Mouse (Mus musculus): Measurements from ENCODE around the gene Zfp663. TPM values are rescaled to one million over a fixed set of nuclear protein-coding genes. Genes with fewer than 3 reads are reported as not detected.
A peak's percentile ranks its signal among the peaks of the same experiment; 100 is the strongest.

The Zfp663 gene
- polyA plus RNA-seq, 1 experiment from 2014 or later, result 0.39 TPM

GRCm38 (mm10) chr2:165370348-165370747 is 1.8 kb upstream of the Zfp663 start:
- Histone ChIP-seq H3K9me3 (ENCODE audit: control insufficient read depth, low read length) (no peaks in the 10 kb centered on the region), H3K4me2 (ENCODE audit: low read length) (no peak overlapping the region), H3K9ac (ENCODE audit: low read length) (no peak overlapping the region), H3K36me3 (ENCODE audit: control insufficient read depth, insufficient read depth, low read length) (0 out of 2 replicates have a peak, but pooled peaks cover 3% of the 10 kb centered on the region), H3K27me3 (ENCODE audit: control insufficient read depth, insufficient read depth, low read length) (peaks cover 34% of the 10 kb centered on the region), H3K4me1 (ENCODE audit: control insufficient read depth in 2 of 2, insufficient read depth in 2 of 2, low read length in 2 of 2) (peaks cover 0 to 8% of the 10 kb centered on the region in 2 experiments; a peak in 3 of 4 replicates), H3K4me3 (ENCODE audit: control insufficient read depth in 1 of 2, insufficient read depth in 1 of 2, low read depth in 1 of 2, low read length in 2 of 2) (no peak overlapping the region), H3K27ac (replicated peaks in 1 of 2; ENCODE audit: control insufficient read depth in 1 of 2, insufficient read depth in 1 of 2, low read depth in 2 of 2, low read length in 2 of 2) (no peak overlapping the region)
- WGBS, result 65% methylated on average over 3 of the region's 3 CpGs
- ATAC-seq (ENCODE audit: insufficient number of reproducible peaks, insufficient read depth, low FRiP score, low read depth), result no peak

GRCm38 (mm10) chr2:165367868-165368439 is 575 bp downstream of the Zfp663 start:
- Histone ChIP-seq H3K4me3 (ENCODE audit: control insufficient read depth in 1 of 2, insufficient read depth in 1 of 2, low read depth in 1 of 2, low read length in 2 of 2) (0 out of 4 replicates have a peak overlapping the region, but pooled peaks have one; percentile 0 to 14), H3K27me3 (ENCODE audit: control insufficient read depth, insufficient read depth, low read length) (peaks cover 44% of the 10 kb centered on the region), H3K9me3 (ENCODE audit: control insufficient read depth, low read length) (no peaks in the 10 kb centered on the region), H3K4me1 (ENCODE audit: control insufficient read depth in 2 of 2, insufficient read depth in 2 of 2, low read length in 2 of 2) (peaks cover 2 to 8% of the 10 kb centered on the region in 2 experiments; a peak in 3 of 4 replicates), H3K4me2 (ENCODE audit: low read length) (peak overlapping the region; percentile 39), H3K36me3 (ENCODE audit: control insufficient read depth, insufficient read depth, low read length) (no peaks in the 10 kb centered on the region), H3K9ac (ENCODE audit: low read length) (no peak overlapping the region), H3K27ac (replicated peaks in 1 of 2; ENCODE audit: control insufficient read depth in 1 of 2, insufficient read depth in 1 of 2, low read depth in 2 of 2, low read length in 2 of 2) (no peak overlapping the region)
- 7% methylated on average over 12 of the region's 13 CpGs for WGBS
- no peak for ATAC-seq (ENCODE audit: insufficient number of reproducible peaks, insufficient read depth, low FRiP score, low read depth)

GRCm38 (mm10) chr2:165367047-165367520 is 1.4 kb downstream of the Zfp663 start:
- no peak overlapping the region for H3K27ac ChIP-seq (replicated peaks in 1 of 2; ENCODE audit: control insufficient read depth in 1 of 2, insufficient read depth in 1 of 2, low read depth in 2 of 2, low read length in 2 of 2)
- H3K4me2 ChIP-seq (ENCODE audit: low read length), result 0 out of 2 replicates have a peak overlapping the region, but pooled peaks have one; percentile 13
- peaks cover 44% of the 10 kb centered on the region for H3K27me3 ChIP-seq (ENCODE audit: control insufficient read depth, insufficient read depth, low read length)
- H3K9ac ChIP-seq (ENCODE audit: low read length), result no peak overlapping the region
- no peaks in the 10 kb centered on the region for H3K36me3 ChIP-seq (ENCODE audit: control insufficient read depth, insufficient read depth, low read length)
- H3K9me3 ChIP-seq (ENCODE audit: control insufficient read depth, low read length), result no peaks in the 10 kb centered on the region
- peaks cover 2 to 8% of the 10 kb centered on the region in 2 experiments; a peak in 3 of 4 replicates for H3K4me1 ChIP-seq (ENCODE audit: control insufficient read depth in 2 of 2, insufficient read depth in 2 of 2, low read length in 2 of 2)
- no peak overlapping the region for H3K4me3 ChIP-seq (ENCODE audit: control insufficient read depth in 1 of 2, insufficient read depth in 1 of 2, low read depth in 1 of 2, low read length in 2 of 2)
- WGBS, result 3% methylated on average over 5 of the region's 8 CpGs
- ATAC-seq (ENCODE audit: insufficient number of reproducible peaks, insufficient read depth, low FRiP score, low read depth), result no peak

- no peak for ATAC-seq (ENCODE audit: insufficient number of reproducible peaks, insufficient read depth, low FRiP score, low read depth)
- Histone ChIP-seq H3K27me3 (ENCODE audit: control insufficient read depth, insufficient read depth, low read length) (peaks cover 42% of the 10 kb centered on the region), H3K27ac (replicated peaks in 1 of 2; ENCODE audit: control insufficient read depth in 1 of 2, insufficient read depth in 1 of 2, low read depth in 2 of 2, low read length in 2 of 2) (no peak overlapping the region), H3K9ac (ENCODE audit: low read length) (no peak overlapping the region), H3K36me3 (ENCODE audit: control insufficient read depth, insufficient read depth, low read length) (no peaks in the 10 kb centered on the region), H3K4me2 (ENCODE audit: low read length) (peak overlapping the region; percentile 52), H3K4me3 (ENCODE audit: control insufficient read depth in 1 of 2, insufficient read depth in 1 of 2, low read depth in 1 of 2, low read length in 2 of 2) (0 out of 4 replicates have a peak overlapping the region, but pooled peaks of 1 of the 2 experiments have one; percentile 6), H3K9me3 (ENCODE audit: control insufficient read depth, low read length) (no peaks in the 10 kb centered on the region), H3K4me1 (ENCODE audit: control insufficient read depth in 2 of 2, insufficient read depth in 2 of 2, low read length in 2 of 2) (peaks cover 2 to 8% of the 10 kb centered on the region in 2 experiments; a peak in 3 of 4 replicates)
- WGBS, result 9% methylated on average over 21 of the region's 21 CpGs
These were observed 4.0 kb downstream of the Zfp663 start for GRCm38 (mm10) chr2:165364334-165365091.

- Histone ChIP-seq H3K4me3 (ENCODE audit: control insufficient read depth in 1 of 2, insufficient read depth in 1 of 2, low read depth in 1 of 2, low read length in 2 of 2) (no peak overlapping the region), H3K27me3 (ENCODE audit: control insufficient read depth, insufficient read depth, low read length) (peaks cover 29% of the 10 kb centered on the region), H3K4me2 (ENCODE audit: low read length) (no peak overlapping the region), H3K36me3 (ENCODE audit: control insufficient read depth, insufficient read depth, low read length) (no peaks in the 10 kb centered on the region), H3K4me1 (ENCODE audit: control insufficient read depth in 2 of 2, insufficient read depth in 2 of 2, low read length in 2 of 2) (peaks cover 2 to 8% of the 10 kb centered on the region in 2 experiments; a peak in 3 of 4 replicates), H3K9ac (ENCODE audit: low read length) (no peak overlapping the region), H3K27ac (replicated peaks in 1 of 2; ENCODE audit: control insufficient read depth in 1 of 2, insufficient read depth in 1 of 2, low read depth in 2 of 2, low read length in 2 of 2) (no peak overlapping the region), H3K9me3 (ENCODE audit: control insufficient read depth, low read length) (no peaks in the 10 kb centered on the region)
- WGBS, result 81% methylated on average over 6 of the region's 6 CpGs
- no peak for ATAC-seq (ENCODE audit: insufficient number of reproducible peaks, insufficient read depth, low FRiP score, low read depth)
These were observed 5.2 kb downstream of the Zfp663 start for GRCm38 (mm10) chr2:165363282-165363681.

GRCm38 (mm10) chr2:165360861-165361260 is 7.7 kb downstream of the Zfp663 start:
- no peak overlapping the region for H3K4me3 ChIP-seq (ENCODE audit: control insufficient read depth in 1 of 2, insufficient read depth in 1 of 2, low read depth in 1 of 2, low read length in 2 of 2)
- H3K4me2 ChIP-seq (ENCODE audit: low read length), result no peak overlapping the region
- H3K36me3 ChIP-seq (ENCODE audit: control insufficient read depth, insufficient read depth, low read length), result no peaks in the 10 kb centered on the region
- ATAC-seq (ENCODE audit: insufficient number of reproducible peaks, insufficient read depth, low FRiP score, low read depth), result no peak
- no peaks in the 10 kb centered on the region for H3K9me3 ChIP-seq (ENCODE audit: control insufficient read depth, low read length)
- H3K9ac ChIP-seq (ENCODE audit: low read length), result no peak overlapping the region
- peaks cover 14% of the 10 kb centered on the region for H3K27me3 ChIP-seq (ENCODE audit: control insufficient read depth, insufficient read depth, low read length)
- H3K27ac ChIP-seq (replicated peaks in 1 of 2; ENCODE audit: control insufficient read depth in 1 of 2, insufficient read depth in 1 of 2, low read depth in 2 of 2, low read length in 2 of 2), result no peak overlapping the region
- 0% methylated on average over 1 of the region's 1 CpGs for WGBS
- peaks cover 0 to 2% of the 10 kb centered on the region in 2 experiments; a peak in 1 of 4 replicates for H3K4me1 ChIP-seq (ENCODE audit: control insufficient read depth in 2 of 2, insufficient read depth in 2 of 2, low read length in 2 of 2)

- Histone ChIP-seq H3K36me3 (ENCODE audit: control insufficient read depth, insufficient read depth, low read length) (no peaks in the 10 kb centered on the region), H3K9me3 (ENCODE audit: control insufficient read depth, low read length) (peaks cover 33% of the 10 kb centered on the region), H3K4me1 (ENCODE audit: control insufficient read depth in 2 of 2, insufficient read depth in 2 of 2, low read length in 2 of 2) (no peaks in the 10 kb centered on the region), H3K4me3 (ENCODE audit: control insufficient read depth in 1 of 2, insufficient read depth in 1 of 2, low read depth in 1 of 2, low read length in 2 of 2) (no peak overlapping the region), H3K27ac (replicated peaks in 1 of 2; ENCODE audit: control insufficient read depth in 1 of 2, insufficient read depth in 1 of 2, low read depth in 2 of 2, low read length in 2 of 2) (no peak overlapping the region), H3K27me3 (ENCODE audit: control insufficient read depth, insufficient read depth, low read length) (no peaks in the 10 kb centered on the region), H3K4me2 (ENCODE audit: low read length) (no peak overlapping the region), H3K9ac (ENCODE audit: low read length) (no peak overlapping the region)
- WGBS, result 86% methylated on average over 20 of the region's 20 CpGs
- no peak for ATAC-seq (ENCODE audit: insufficient number of reproducible peaks, insufficient read depth, low FRiP score, low read depth)
These were observed 16.6 kb downstream of the Zfp663 start for GRCm38 (mm10) chr2:165351828-165352513.
